In the genomic region with DNA sequence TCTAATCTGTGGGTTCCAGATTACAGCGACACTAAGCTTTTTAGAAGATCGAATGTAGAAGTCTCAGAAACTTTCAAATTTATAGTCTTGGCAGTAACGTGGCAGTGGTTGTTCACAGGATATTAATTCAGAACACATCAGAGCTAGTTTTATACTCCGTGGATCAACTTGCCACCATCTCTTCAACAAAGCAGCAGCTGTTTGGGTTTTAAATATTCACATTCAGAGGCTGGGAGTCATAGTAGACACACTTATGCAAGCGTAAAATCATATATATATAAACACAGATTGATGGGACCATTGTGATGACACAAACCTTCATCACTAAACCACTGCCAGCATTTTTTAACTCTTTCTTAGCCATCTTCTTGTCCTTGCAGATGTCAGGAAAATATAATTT, we compare ENCODE assay signal across 31 mouse cellular contexts. TPM values are rescaled to one million over a fixed set of nuclear protein-coding genes. Genes with fewer than 3 reads are reported as not detected.
"Had no signal": no experiment of that assay in that cellular context is flagged by ENCODE, and none has a peak within 500 bp of the region (broad histone marks: within the 10 kb centered on the region; RNA-seq: fewer than 3 reads in every experiment).

No protein-coding gene starts in this region.

- H3K9me3 ChIP-seq: kidney, embryonic 15.5 days; liver, embryonic 13.5 days; midbrain, embryonic 12.5 days; midbrain, embryonic 15.5 days; neural tube, embryonic 13.5 days had no signal

- DNase-seq: kidney, adult 8-10 months; kidney, postnatal 10 days; kidney, postnatal 36 days; layer of hippocampus, postnatal 36 days; liver, embryonic 13.5 days; lung, adult 2 months; lung, postnatal 14 days; lung, postnatal 4 days; thymus, adult 2 months; thymus, postnatal 14 days; thymus, postnatal 4 days had no signal

- H3K9ac ChIP-seq: kidney, embryonic 15.5 days; liver, embryonic 13.5 days; midbrain, embryonic 12.5 days; midbrain, embryonic 15.5 days; neural tube, embryonic 13.5 days had no signal

- H3K36me3 ChIP-seq: kidney, embryonic 15.5 days; liver, embryonic 13.5 days; midbrain, embryonic 12.5 days; midbrain, embryonic 15.5 days; neural tube, embryonic 13.5 days had no signal

- H3K4me3 ChIP-seq: kidney, embryonic 15.5 days; left cerebral cortex, adult 2 months; liver, embryonic 13.5 days; midbrain, embryonic 12.5 days; midbrain, embryonic 15.5 days; neural tube, embryonic 13.5 days had no signal

- H3K27me3 ChIP-seq: kidney, embryonic 15.5 days; liver, embryonic 13.5 days; midbrain, embryonic 12.5 days; midbrain, embryonic 15.5 days; neural tube, embryonic 13.5 days had no signal

- H3K4me2 ChIP-seq: kidney, embryonic 15.5 days; liver, embryonic 13.5 days; midbrain, embryonic 12.5 days; midbrain, embryonic 15.5 days; neural tube, embryonic 13.5 days had no signal

- H3K27ac ChIP-seq: kidney, embryonic 15.5 days; left cerebral cortex, adult 2 months; liver, embryonic 13.5 days; midbrain, embryonic 12.5 days; midbrain, embryonic 15.5 days; neural tube, embryonic 13.5 days had no signal

- H3K4me1 ChIP-seq: kidney, embryonic 15.5 days; liver, embryonic 13.5 days; midbrain, embryonic 12.5 days; midbrain, embryonic 15.5 days; neural tube, embryonic 13.5 days had no signal

- ATAC-seq: midbrain, embryonic 15.5 days had no signal

RNA-seq across cellular contexts. Expression of gene Olfr275, which starts 42.2 kb away (rescaled TPM):
- total RNA-seq: layer of hippocampus, adult 8-10 months; layer of hippocampus, postnatal 10 days; layer of hippocampus, postnatal 36 days; left cerebral cortex, adult 2 months; left cerebral cortex, postnatal 10 days; left cerebral cortex, postnatal 36 days; liver, adult 2 months; megakaryocyte progenitor cell, adult 5-6 weeks; megakaryocyte-erythroid progenitor cell, adult 5-6 weeks; neutrophil, adult 5-6 weeks had no signal
- polyA plus RNA-seq: kidney, embryonic 15.5 days; limb, embryonic 11.5 days; limb, embryonic 14.5 days; liver, adult 2 months; liver, embryonic 13.5 days; liver, embryonic 16.5 days; lung, adult 2 months; lung, embryonic 16.5 days; midbrain, embryonic 12.5 days; midbrain, embryonic 15.5 days; neural tube, embryonic 13.5 days; small intestine, adult 2 months; spleen, adult 2 months; stomach, embryonic 14.5 days; thymus, adult 2 months had no signal
